In the genomic region with DNA sequence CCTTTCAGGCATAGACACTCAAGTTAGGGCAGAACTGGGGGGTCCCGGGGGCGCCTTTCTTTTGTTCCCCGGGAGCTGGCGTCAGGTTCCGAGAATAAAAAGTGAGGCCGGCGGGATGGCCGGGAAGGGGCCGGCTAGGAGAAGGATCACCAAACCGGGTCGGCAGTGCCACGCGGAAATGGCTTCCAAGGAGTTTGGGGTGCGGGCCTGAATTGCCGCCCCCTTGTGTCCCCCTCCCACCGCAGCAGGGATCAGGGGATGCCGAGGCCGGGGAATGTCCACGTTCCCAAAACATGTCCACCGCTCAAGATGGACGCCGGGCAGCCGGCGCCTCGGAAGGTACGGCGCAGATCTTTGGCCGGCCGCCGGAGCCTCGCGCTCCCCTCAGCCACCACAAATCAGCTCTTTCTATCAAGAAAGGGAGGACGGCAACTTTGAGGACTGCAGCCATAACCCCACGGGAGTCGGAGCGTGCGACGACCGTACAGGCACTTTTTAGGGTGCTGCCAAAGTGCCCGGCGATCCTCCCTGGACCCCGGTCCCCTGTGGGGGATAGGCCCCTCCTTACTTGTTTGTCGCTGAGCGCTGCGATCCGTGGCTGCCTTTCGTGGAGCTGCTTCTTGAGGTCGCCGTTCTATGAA, we compare ENCODE assay signal across 8 mouse cellular contexts. TPM values are rescaled to one million over a fixed set of nuclear protein-coding genes. Genes with fewer than 3 reads are reported as not detected.
A peak's percentile ranks its signal among the peaks of the same experiment; 100 is the strongest.
DNase-seq lines count a peak whose midpoint lies in the region; ATAC-seq and TF ChIP-seq lines count a peak whose summit lies in the region.

No protein-coding gene starts in this region.

- H3K79me2 ChIP-seq in myocyte (ENCODE audit: control insufficient read depth, insufficient read depth), result no peaks in the 10 kb centered on the region

- under 1% methylated on average over 49 of the region's 49 CpGs for WGBS in forebrain, embryonic 14.5 days

- H3K9ac ChIP-seq in forebrain, embryonic 14.5 days (ENCODE audit: low read length), result peak overlapping the region; percentile 92

- no peak for DNase-seq in testis, postnatal 14 days (ENCODE audit: low spot score)
- DNase-seq in forebrain, embryonic 14.5 days (ENCODE audit: low spot score), result peak; percentile 52
- peak; percentile 10 for DNase-seq in kidney, postnatal 14 days

- no peak for ATAC-seq in erythroblast, adult 5-6 weeks (replicated peaks; ENCODE audit: low FRiP score, poor library complexity, severe bottlenecking)
- no peak for ATAC-seq in forebrain, embryonic 14.5 days
- no peak for ATAC-seq in megakaryocyte-erythroid progenitor cell, adult 5-6 weeks (replicated peaks; ENCODE audit: low FRiP score, low TSS enrichment, poor library complexity, severe bottlenecking)

- peak overlapping the region; percentile 75 for H3K4me2 ChIP-seq in forebrain, embryonic 14.5 days (ENCODE audit: low read length)
- peak overlapping the region; percentile 100 for H3K4me2 ChIP-seq in myocyte (ENCODE audit: low read depth)

- no peak overlapping the region for H3ac ChIP-seq in myocyte (ENCODE audit: control insufficient read depth, insufficient read length)

- TF ChIP-seq POLR2A in testis, adult 2 months (IDR thresholded peaks at IDR 0.05; ENCODE audit: control insufficient read depth, low read depth, low read length), result no peak
- no peak for TF ChIP-seq POLR2A in myocyte (IDR thresholded peaks at IDR 0.05; ENCODE audit: insufficient read length, low read depth)

- no peak for TF ChIP-seq CTCF in testis, adult 2 months (IDR thresholded peaks at IDR 0.05; ENCODE audit: control insufficient read depth, insufficient read depth, insufficient replicate concordance, low read depth, low read length)

- H3K4me1 ChIP-seq in erythroblast, embryonic 14.5 days (ENCODE audit: control insufficient read depth), result peaks cover 16% of the 10 kb centered on the region
- H3K4me1 ChIP-seq in testis, adult 2 months (ENCODE audit: control insufficient read depth, insufficient read depth, low read length), result peaks cover 29% of the 10 kb centered on the region
- H3K4me1 ChIP-seq in forebrain, embryonic 14.5 days (ENCODE audit: control insufficient read depth, insufficient read depth, low read length), result peaks cover 40% of the 10 kb centered on the region

- peaks cover 81% of the 10 kb centered on the region for H3K27me3 ChIP-seq in erythroblast, embryonic 14.5 days (ENCODE audit: control insufficient read depth)
- no peaks in the 10 kb centered on the region; the same call in none of the 2 replicates for H3K27me3 ChIP-seq in testis, adult 2 months (ENCODE audit: control insufficient read depth, insufficient read depth, low read length)
- no peaks in the 10 kb centered on the region for H3K27me3 ChIP-seq in forebrain, embryonic 14.5 days (replicated peaks; ENCODE audit: control insufficient read depth, insufficient read depth, low read length)
- H3K27me3 ChIP-seq in myocyte (ENCODE audit: control insufficient read depth, insufficient read depth, insufficient read length), result peaks cover 57% of the 10 kb centered on the region

- H3K36me3 ChIP-seq in erythroblast, embryonic 14.5 days (ENCODE audit: control insufficient read depth), result no peaks in the 10 kb centered on the region
- no peaks in the 10 kb centered on the region for H3K36me3 ChIP-seq in testis, adult 2 months (ENCODE audit: control insufficient read depth, insufficient read depth, low read length)
- peaks cover 5% of the 10 kb centered on the region; the same call in 1 of the 2 replicates for H3K36me3 ChIP-seq in forebrain, embryonic 14.5 days (ENCODE audit: control insufficient read depth, insufficient read depth, low read length)
- no peaks in the 10 kb centered on the region for H3K36me3 ChIP-seq in myocyte (ENCODE audit: control insufficient read depth, insufficient read depth)

- H3K4me3 ChIP-seq in erythroblast, embryonic 14.5 days (replicated peaks), result peak overlapping the region; percentile 20
- peak overlapping the region; percentile 70 for H3K4me3 ChIP-seq in testis, adult 2 months (ENCODE audit: control insufficient read depth, low read depth, low read length)
- peak overlapping the region; percentile 84 for H3K4me3 ChIP-seq in forebrain, embryonic 14.5 days (ENCODE audit: low read depth, low read length)
- peak overlapping the region; percentile 33 for H3K4me3 ChIP-seq in myocyte

- peak overlapping the region; percentile 52; the same call in 1 of the 2 replicates for H3K27ac ChIP-seq in testis, adult 2 months (ENCODE audit: control insufficient read depth, insufficient read depth, low read depth, low read length)
- H3K27ac ChIP-seq in forebrain, embryonic 14.5 days (ENCODE audit: low read depth, low read length), result peak overlapping the region; percentile 97

- H3K9me3 ChIP-seq in erythroblast, embryonic 14.5 days (ENCODE audit: control insufficient read depth, low read length), result no peaks in the 10 kb centered on the region; the same call in 1 of the 2 replicates
- H3K9me3 ChIP-seq in forebrain, embryonic 14.5 days (replicated peaks; ENCODE audit: control insufficient read depth, low read length), result no peaks in the 10 kb centered on the region

TF ChIP-seq in myocyte, 11 proteins besides CTCF, POLR2A, EP300 and RAD21:
- TF ChIP-seq MYOG (IDR thresholded peaks at IDR 0.05; ENCODE audit: control insufficient read depth in 1 of 3, insufficient read depth in 1 of 3, insufficient read length in 2 of 3, low read depth in 2 of 3), result no peak

RNA-seq across cellular contexts. Expression of a gene that starts 1.6 kb away (rescaled TPM):
- polyA plus RNA-seq in erythroblast, embryonic 14.5 days (2012), result 0.01 and 0.04 TPM in 2 replicates
- not detected in 2 replicates for total RNA-seq in erythroblast, adult 5-6 weeks (2015; ENCODE audit: low replicate concordance)
- total RNA-seq in erythroblast, adult 5-6 weeks (2017; ENCODE audit: low replicate concordance), result not detected in 2 replicates
- polyA plus RNA-seq in testis, adult 2 months (2012; rRNA removed), result 4.4 and 5.6 TPM in 2 replicates
- 30.0 and 32.9 TPM in 2 replicates for polyA plus RNA-seq in forebrain, embryonic 14.5 days (2014; fragmentation: Nextera tagmentation; extraction: Ambion mirVana)
- 0.18 TPM for polyA plus RNA-seq in myocyte (2012; fragmentation: generic; extraction: Trizol)
- total RNA-seq in megakaryocyte-erythroid progenitor cell, adult 5-6 weeks (2014; fragmentation: Nextera tagmentation), result 4.0 TPM in 1 of 2 replicates, not detected in the other
- not detected in 2 replicates for total RNA-seq in megakaryocyte-erythroid progenitor cell, adult 5-6 weeks (2017)

Comparison
In these comparisons a context has a peak if more than half of its experiments do, and no peak if none do; other contexts are left out.
1. H3K4me3 ChIP-seq: peak in every context shown above with its lines; median percentile 84 in forebrain, embryonic 14.5 days; 70 in testis, adult 2 months; 33 in myocyte; 20 in erythroblast, embryonic 14.5 days.